Mouse (Mus musculus) heart, embryonic 11.5 days (tissue): ENCODE measurements around the gene Hs6st2. TPM values are rescaled to one million over a fixed set of nuclear protein-coding genes. Genes with fewer than 3 reads are reported as not detected.

Experiments used
- ATAC-seq: fragments of 200-750 bp; cut with Nextera tagmentation; replicated peaks from 2 replicates; pipeline ENCODE4 v1.8.0; 2017; ENCODE audit warnings: moderate library complexity; ENCODE audit not compliant: insufficient number of reproducible peaks, low FRiP score, low TSS enrichment
- H3K27ac ChIP-seq: fragments of 300-500 bp; sonication (generic); 2 replicates; pipeline ENCODE4 v1.5.1; 2014; ENCODE audit warnings: mild to moderate bottlenecking, low read depth, low read length
- H3K27me3 ChIP-seq: fragments of 300-500 bp; sonication (generic); 2 replicates; pipeline ENCODE4 v1.6.1; 2014; ENCODE audit warnings: mild to moderate bottlenecking, low read length, mixed read lengths; ENCODE audit not compliant: control insufficient read depth, insufficient read depth
- H3K36me3 ChIP-seq: fragments of 300-500 bp; sonication (generic); 2 replicates; pipeline ENCODE4 v1.6.1; 2014; ENCODE audit warnings: mild to moderate bottlenecking, low read length, moderate library complexity, mixed read lengths; ENCODE audit not compliant: control insufficient read depth, insufficient read depth
- H3K4me1 ChIP-seq: fragments of 300-500 bp; sonication (generic); 2 replicates; pipeline ENCODE4 v1.6.1; 2014; ENCODE audit warnings: low read length; ENCODE audit not compliant: control insufficient read depth, insufficient read depth
- H3K4me2 ChIP-seq: fragments of 300-500 bp; sonication (generic); 2 replicates; pipeline ENCODE4 v1.6.1; 2014; ENCODE audit warnings: mild to moderate bottlenecking, moderate library complexity
- H3K4me3 ChIP-seq: fragments of 300-500 bp; sonication (generic); 2 replicates; pipeline ENCODE4 v1.5.1; 2014; ENCODE audit warnings: low read depth, low read length
- H3K9ac ChIP-seq: fragments of 300-500 bp; sonication (generic); 2 replicates; pipeline ENCODE4 v1.6.1; 2014; ENCODE audit warnings: mild to moderate bottlenecking, low read depth, low read length, moderate library complexity
- H3K9me3 ChIP-seq: fragments of 300-500 bp; sonication (generic); replicated peaks from 2 replicates; pipeline ENCODE4 v1.6.1; 2016; ENCODE audit warnings: low read length; ENCODE audit not compliant: control insufficient read depth
- WGBS: fragments of 180-500 bp; shearing (Covaris S2); extraction: QIAGEN DNeasy Blood & Tissue Kit; methylation state at CpG from one replicate; pipeline ENCODE4 v1.1.7; 2014; ENCODE audit not compliant: insufficient replicate concordance; 5-methylcytosine and 5-hydroxymethylcytosine counted together
- polyA plus RNA-seq: library from polyadenylated mRNA; unstranded; fragments of >200 nt; fragmentation: Nextera tagmentation; extraction: Ambion mirVana; gene quantifications from 2 replicates; pipeline ENCODE4 v1.2.1, GENCODE M21; 2014

The Hs6st2 gene
- polyA plus RNA-seq, 1 experiment from 2014 or later, result 23.9 TPM

- H3K36me3 ChIP-seq, result no peaks in the 10 kb centered on the region
- H3K4me3 ChIP-seq, result no peak overlapping the region
- H3K27ac ChIP-seq, result no peak overlapping the region
- no peaks in the 10 kb centered on the region for H3K9me3 ChIP-seq
- WGBS, result 52% methylated on average over 3 of the region's 3 CpGs
- H3K27me3 ChIP-seq, result no peaks in the 10 kb centered on the region
- H3K4me1 ChIP-seq, result no peaks in the 10 kb centered on the region
- no peak overlapping the region for H3K9ac ChIP-seq
- no peak for ATAC-seq
- H3K4me2 ChIP-seq, result no peak overlapping the region
Measured at GRCm38 (mm10) chrX:51343595-51343994, 338.1 kb downstream of the Hs6st2 start.

Other genes starting within 250 kb of the Hs6st2 start
- not detected in 2 replicates for gene Usp26, start 119.4 kb upstream of the Hs6st2 start, polyA plus RNA-seq